Mouse (Mus musculus): ENCODE data around the gene Trim28. TPM values are rescaled to one million over a fixed set of nuclear protein-coding genes. Genes with fewer than 3 reads are reported as not detected.

Gene Trim28
- polyA plus RNA-seq, 1 experiment, result 195 TPM

DNA sequence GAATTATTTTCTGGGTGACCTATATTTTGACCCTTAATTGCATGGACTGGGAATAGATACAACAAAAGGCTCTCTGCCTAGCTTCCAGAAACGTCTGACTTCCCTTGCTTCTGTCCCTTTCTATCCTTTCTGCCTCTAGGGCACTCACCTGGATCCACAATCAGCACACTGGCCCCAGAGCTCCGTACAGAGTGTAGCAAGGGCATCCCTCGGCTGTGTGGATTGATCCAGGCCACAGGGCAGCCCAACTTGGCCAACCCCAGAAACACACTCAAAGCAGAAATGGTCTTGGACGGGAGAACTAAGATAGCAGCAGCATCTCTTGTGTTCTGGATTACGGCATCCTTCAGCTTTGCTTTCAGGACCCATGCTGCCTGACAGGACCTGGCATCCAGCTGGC lies 1.7 kb upstream of the Trim28 start:
- no peak overlapping the region for H3K4me3 ChIP-seq (ENCODE audit: low read depth, low read length)
- H3K27me3 ChIP-seq (ENCODE audit: control insufficient read depth, insufficient read depth, low read length), result no peaks in the 10 kb centered on the region
- TF ChIP-seq CTCF (IDR thresholded peaks at IDR 0.05; ENCODE audit: extremely low read depth, insufficient read length, insufficient replicate concordance, low read depth, low read length) (no peak), POLR2A (IDR thresholded peaks at IDR 0.05; ENCODE audit: low read depth, low read length) (no peak)
- H3K27ac ChIP-seq (ENCODE audit: insufficient read depth, low read depth, low read length), result no peak overlapping the region
- 77% methylated on average over 5 of the region's 5 CpGs for WGBS
- H3K36me3 ChIP-seq (ENCODE audit: control insufficient read depth, insufficient read depth, low read length), result no peaks in the 10 kb centered on the region
- H3K4me1 ChIP-seq (ENCODE audit: control insufficient read depth, insufficient read depth, insufficient read length, low read length), result peaks cover 2% of the 10 kb centered on the region

DNA sequence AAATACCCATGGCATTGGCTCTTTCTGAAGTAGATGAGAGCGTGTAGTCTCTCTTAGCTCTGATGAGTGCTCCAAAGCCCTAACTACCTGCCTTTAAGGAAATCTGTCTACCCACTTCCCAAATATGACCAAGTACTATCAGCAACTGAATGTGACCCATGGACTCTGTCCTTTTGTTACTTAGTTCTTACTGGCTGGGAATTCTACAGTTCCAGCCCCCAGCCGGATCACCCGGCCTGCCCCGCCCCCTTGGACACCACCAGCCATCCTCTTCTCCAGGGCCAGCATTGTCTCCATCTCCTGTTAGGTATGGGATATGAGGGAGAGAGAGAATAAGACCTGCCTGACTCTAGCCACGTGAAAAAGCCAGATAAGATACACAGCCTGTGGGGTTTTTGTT lies 861 bp upstream of the Trim28 start, which contains the start of gene Slc27a5:
Gene Slc27a5, minus strand, starts transcription at position 140 of the 400 bp plus-strand sequence.
- no peak for TF ChIP-seq CTCF (IDR thresholded peaks at IDR 0.05; ENCODE audit: extremely low read depth, insufficient read length, insufficient replicate concordance, low read depth, low read length)
- no peak for TF ChIP-seq POLR2A (IDR thresholded peaks at IDR 0.05; ENCODE audit: low read depth, low read length)
- H3K4me1 ChIP-seq (ENCODE audit: control insufficient read depth, insufficient read depth, insufficient read length, low read length), result peaks cover 2% of the 10 kb centered on the region
- H3K36me3 ChIP-seq (ENCODE audit: control insufficient read depth, insufficient read depth, low read length), result no peaks in the 10 kb centered on the region
- WGBS, result 42% methylated on average over 5 of the region's 5 CpGs
- no peak within 1 kb of the TSS for H3K27ac ChIP-seq (ENCODE audit: insufficient read depth, low read depth, low read length)
- H3K4me3 ChIP-seq (ENCODE audit: low read depth, low read length), result no peak within 1 kb of the TSS
- H3K27me3 ChIP-seq (ENCODE audit: control insufficient read depth, insufficient read depth, low read length), result no peaks in the 10 kb centered on the region

GRCm38 (mm10) chr7:13001584-13001983 lies 2.7 kb downstream of the Trim28 start:
- Histone ChIP-seq H3K27me3 (ENCODE audit: control insufficient read depth, insufficient read depth, low read length) (no peaks in the 10 kb centered on the region), H3K36me3 (ENCODE audit: control insufficient read depth, insufficient read depth, low read length) (peaks cover 9% of the 10 kb centered on the region), H3K4me3 (ENCODE audit: low read depth, low read length) (no peak overlapping the region), H3K27ac (ENCODE audit: insufficient read depth, low read depth, low read length) (no peak overlapping the region), H3K4me1 (ENCODE audit: control insufficient read depth, insufficient read depth, insufficient read length, low read length) (peaks cover 2% of the 10 kb centered on the region)
- no peak for TF ChIP-seq POLR2A (IDR thresholded peaks at IDR 0.05; ENCODE audit: low read depth, low read length)
- 27% methylated on average over 1 of the region's 1 CpGs for WGBS

- WGBS, result 84% methylated on average over 5 of the region's 5 CpGs
- Histone ChIP-seq H3K27ac (ENCODE audit: insufficient read depth, low read depth, low read length) (no peak overlapping the region), H3K36me3 (ENCODE audit: control insufficient read depth, insufficient read depth, low read length) (peaks cover 20% of the 10 kb centered on the region), H3K4me3 (ENCODE audit: low read depth, low read length) (no peak overlapping the region), H3K27me3 (ENCODE audit: control insufficient read depth, insufficient read depth, low read length) (no peaks in the 10 kb centered on the region), H3K4me1 (ENCODE audit: control insufficient read depth, insufficient read depth, insufficient read length, low read length) (no peaks in the 10 kb centered on the region)
- TF ChIP-seq POLR2A (IDR thresholded peaks at IDR 0.05; ENCODE audit: low read depth, low read length) (no peak), CTCF (IDR thresholded peaks at IDR 0.05; ENCODE audit: extremely low read depth, insufficient read length, insufficient replicate concordance, low read depth, low read length) (no peak)
These were observed 4.5 kb downstream of the Trim28 start for GRCm38 (mm10) chr7:13003380-13003779.

DNA sequence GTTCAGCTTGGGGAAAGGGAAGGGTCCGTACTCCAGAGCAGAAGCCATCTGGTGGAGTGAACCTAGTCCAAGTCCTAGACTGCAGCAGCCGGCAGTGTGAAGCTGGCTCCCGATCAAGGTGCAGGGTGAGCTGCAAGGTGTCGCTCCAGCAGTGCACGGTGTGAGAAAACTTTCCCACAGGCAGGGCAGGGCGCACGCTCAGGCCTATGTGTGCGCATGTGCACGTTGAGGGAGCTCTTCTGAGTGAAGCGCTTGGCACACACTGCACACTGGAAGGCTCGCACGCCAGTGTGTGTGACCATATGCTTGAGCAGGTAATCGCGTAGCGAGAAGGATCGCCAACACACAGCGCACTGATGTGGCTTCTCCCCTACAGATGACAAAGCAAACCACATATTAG lies 7.1 kb downstream of the Trim28 start:
- H3K4me3 ChIP-seq (ENCODE audit: low read depth, low read length), result no peak overlapping the region
- no peaks in the 10 kb centered on the region for H3K27me3 ChIP-seq (ENCODE audit: control insufficient read depth, insufficient read depth, low read length)
- no peak overlapping the region for H3K27ac ChIP-seq (ENCODE audit: insufficient read depth, low read depth, low read length)
- 90% methylated on average over 17 of the region's 17 CpGs for WGBS
- no peak for TF ChIP-seq CTCF (IDR thresholded peaks at IDR 0.05; ENCODE audit: extremely low read depth, insufficient read length, insufficient replicate concordance, low read depth, low read length)
- no peak for TF ChIP-seq POLR2A (IDR thresholded peaks at IDR 0.05; ENCODE audit: low read depth, low read length)
- peaks cover 20% of the 10 kb centered on the region for H3K36me3 ChIP-seq (ENCODE audit: control insufficient read depth, insufficient read depth, low read length)
- H3K4me1 ChIP-seq (ENCODE audit: control insufficient read depth, insufficient read depth, insufficient read length, low read length), result peaks cover 9% of the 10 kb centered on the region; the same call in 1 of the 2 replicates

DNA sequence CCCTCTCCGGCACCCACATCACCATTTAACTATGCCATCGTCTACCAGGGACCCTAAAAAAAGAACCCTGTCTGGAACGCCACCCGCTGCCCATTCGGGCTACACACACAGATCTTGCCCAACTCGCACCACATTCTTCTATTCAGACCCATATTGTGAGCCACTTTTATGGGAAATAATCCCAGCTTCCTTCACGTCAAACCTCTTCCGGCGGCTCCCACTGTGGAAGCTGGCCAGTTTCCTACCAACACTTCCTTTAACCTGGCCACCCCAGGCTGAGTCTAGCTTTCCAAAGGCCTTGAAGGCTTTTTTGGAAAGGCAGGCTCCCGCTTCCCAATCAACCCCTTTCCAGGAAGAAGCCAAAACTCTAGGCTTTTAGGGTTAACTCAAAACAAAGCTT lies 7.6 kb downstream of the Trim28 start:
- Histone ChIP-seq H3K36me3 (ENCODE audit: control insufficient read depth, insufficient read depth, low read length) (peaks cover 20% of the 10 kb centered on the region), H3K4me3 (ENCODE audit: low read depth, low read length) (no peak overlapping the region), H3K27ac (ENCODE audit: insufficient read depth, low read depth, low read length) (no peak overlapping the region), H3K4me1 (ENCODE audit: control insufficient read depth, insufficient read depth, insufficient read length, low read length) (peaks cover 9% of the 10 kb centered on the region; the same call in 1 of the 2 replicates), H3K27me3 (ENCODE audit: control insufficient read depth, insufficient read depth, low read length) (no peaks in the 10 kb centered on the region)
- WGBS, result 94% methylated on average over 10 of the region's 10 CpGs
- no peak for TF ChIP-seq CTCF (IDR thresholded peaks at IDR 0.05; ENCODE audit: extremely low read depth, insufficient read length, insufficient replicate concordance, low read depth, low read length)
- no peak for TF ChIP-seq POLR2A (IDR thresholded peaks at IDR 0.05; ENCODE audit: low read depth, low read length)

DNA sequence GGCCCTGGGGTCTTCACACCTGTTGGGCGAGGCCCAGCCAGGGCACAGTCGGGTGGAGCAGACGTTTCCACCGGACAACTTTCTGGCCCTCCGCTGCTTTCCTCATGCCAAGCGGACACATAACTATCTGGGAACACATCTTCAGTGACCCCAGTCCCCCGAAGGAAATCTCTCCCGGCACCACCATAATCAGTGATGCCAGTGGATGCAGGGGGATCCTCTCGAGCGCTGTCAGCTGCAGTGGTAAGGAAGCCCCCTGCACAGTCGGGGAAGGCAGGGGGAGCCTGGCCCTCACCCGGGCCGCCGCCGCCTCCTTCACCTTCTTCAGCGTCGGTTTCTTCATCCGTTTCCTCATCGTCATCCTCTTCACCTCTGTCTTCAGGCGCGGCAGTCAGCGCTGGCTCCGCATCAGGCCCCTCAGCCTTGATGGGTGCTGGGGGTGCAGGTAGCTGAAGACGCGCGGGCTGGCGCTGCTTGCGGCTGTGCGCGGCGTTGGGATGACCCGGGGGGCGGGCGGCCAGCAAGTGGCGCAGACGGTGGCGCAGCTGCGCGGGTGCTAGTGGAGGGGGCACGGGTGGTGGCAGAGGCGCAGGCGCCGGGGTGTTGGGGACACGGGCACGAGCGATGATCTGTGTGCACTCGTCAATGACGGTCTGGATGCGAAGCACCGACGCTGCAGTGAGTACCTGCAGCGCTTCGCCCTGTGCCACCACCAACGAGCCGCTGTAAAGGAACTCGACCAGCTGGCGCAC lies 8.6 kb downstream of the Trim28 start:
- no peaks in the 10 kb centered on the region for H3K27me3 ChIP-seq (ENCODE audit: control insufficient read depth, insufficient read depth, low read length)
- peaks cover 9% of the 10 kb centered on the region; the same call in 1 of the 2 replicates for H3K4me1 ChIP-seq (ENCODE audit: control insufficient read depth, insufficient read depth, insufficient read length, low read length)
- peaks cover 20% of the 10 kb centered on the region for H3K36me3 ChIP-seq (ENCODE audit: control insufficient read depth, insufficient read depth, low read length)
- no peak for TF ChIP-seq CTCF (IDR thresholded peaks at IDR 0.05; ENCODE audit: extremely low read depth, insufficient read length, insufficient replicate concordance, low read depth, low read length)
- TF ChIP-seq POLR2A (IDR thresholded peaks at IDR 0.05; ENCODE audit: low read depth, low read length), result no peak
- no peak overlapping the region for H3K27ac ChIP-seq (ENCODE audit: insufficient read depth, low read depth, low read length)
- 85% methylated on average over 57 of the region's 57 CpGs for WGBS
- H3K4me3 ChIP-seq (ENCODE audit: low read depth, low read length), result no peak overlapping the region

All from small intestine, adult 2 months (tissue).